Mouse (Mus musculus): Measurements from ENCODE around the gene Rxrb. TPM values are rescaled to one million over a fixed set of nuclear protein-coding genes. Genes with fewer than 3 reads are reported as not detected.

The Rxrb gene
- total RNA-seq, 2 experiments from 2014 or later = 77.8 to 79.2 TPM

DNA sequence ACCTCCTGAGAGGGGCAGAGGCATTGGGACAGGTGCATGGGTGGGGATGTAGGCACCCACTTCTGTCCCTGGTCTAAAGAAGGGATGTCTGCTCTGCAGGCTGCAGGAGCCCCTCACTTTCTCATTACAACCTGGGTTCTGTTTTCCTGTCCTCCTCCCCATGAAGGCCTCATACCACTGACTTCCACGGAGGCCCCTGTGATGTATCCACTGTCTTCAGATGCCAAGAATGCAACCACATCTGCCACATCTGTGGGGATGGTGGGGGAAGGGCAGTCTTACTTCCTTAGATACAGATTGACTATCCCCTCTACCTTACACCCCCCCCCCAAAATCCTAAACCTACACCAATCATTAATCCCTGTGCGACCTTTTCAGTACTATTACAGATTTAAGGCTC lies 5.4 kb upstream of the Rxrb start:
- no peak for DNase-seq

DNA sequence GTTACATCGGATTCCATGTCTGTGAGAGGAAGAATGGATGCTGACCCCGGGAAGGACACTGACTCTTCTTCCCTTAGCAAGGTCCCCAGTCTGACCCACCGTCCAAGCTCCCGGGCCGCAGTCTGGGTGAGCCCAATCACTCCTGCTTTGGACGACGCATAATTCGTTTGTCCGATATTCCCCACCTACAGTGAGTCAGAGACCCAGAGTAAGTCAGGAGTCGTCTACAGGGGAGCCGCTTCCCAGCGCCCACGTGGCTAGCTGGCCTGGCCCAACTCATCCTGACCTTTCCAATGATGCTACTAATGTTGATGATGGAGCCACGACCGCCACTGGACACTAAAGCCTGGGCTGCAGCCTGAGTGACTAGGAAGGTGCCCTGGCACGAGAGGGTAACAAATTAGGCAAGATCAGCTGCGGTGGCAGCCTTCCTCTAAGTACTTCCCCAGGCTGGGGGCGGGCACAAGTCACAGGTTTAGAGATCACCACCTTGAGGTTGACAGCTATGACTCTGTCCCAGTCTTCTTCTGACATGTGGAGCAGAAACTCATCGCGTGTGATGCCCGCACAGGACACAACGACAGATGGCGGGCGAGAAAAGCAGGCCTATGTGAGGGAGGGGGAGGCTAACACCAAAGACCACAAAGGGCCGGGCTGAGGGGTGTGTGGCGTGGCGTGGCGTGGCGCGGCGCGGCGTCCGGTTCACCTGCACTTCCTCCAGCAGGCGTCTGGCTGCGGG lies 4.5 kb upstream of the Rxrb start:
- no peak for DNase-seq

DNA sequence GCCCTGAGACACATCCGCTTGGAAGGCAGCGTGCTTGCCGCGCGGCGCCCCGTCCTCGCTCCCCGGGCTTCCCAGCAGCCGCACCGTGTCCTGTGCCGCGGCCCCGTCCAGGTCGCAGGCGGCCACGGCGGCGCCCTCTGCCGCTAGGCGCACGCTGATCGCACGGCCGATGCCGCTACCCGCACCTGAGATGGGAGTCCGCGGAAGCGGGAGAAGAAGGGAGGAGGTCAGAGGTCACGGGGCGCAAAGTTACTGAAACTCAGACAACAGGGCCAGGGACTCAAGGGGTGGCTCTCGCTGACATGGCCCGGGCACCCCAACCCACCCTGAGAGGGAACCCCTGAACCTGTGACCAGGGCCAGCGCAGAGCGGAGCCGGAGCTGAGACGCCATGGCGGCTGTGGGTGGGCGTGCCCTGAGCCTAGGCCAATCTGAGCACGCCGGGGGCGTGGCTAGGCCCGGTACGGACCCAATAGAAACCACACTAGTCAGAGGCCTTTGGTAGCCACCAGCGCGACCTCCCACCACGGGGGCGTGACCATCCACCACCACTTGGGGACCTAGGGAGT lies 3.9 kb upstream of the Rxrb start, which contains the start of gene H2-Ke6:
Gene H2-Ke6, minus strand, starts transcription at position 405 of the 568 bp plus-strand sequence.
- DNase-seq = peak; percentile 92

- no peak for DNase-seq
Observed at GRCm38 (mm10) chr17:34028501-34029149, 3.0 kb upstream of the Rxrb start.

DNA sequence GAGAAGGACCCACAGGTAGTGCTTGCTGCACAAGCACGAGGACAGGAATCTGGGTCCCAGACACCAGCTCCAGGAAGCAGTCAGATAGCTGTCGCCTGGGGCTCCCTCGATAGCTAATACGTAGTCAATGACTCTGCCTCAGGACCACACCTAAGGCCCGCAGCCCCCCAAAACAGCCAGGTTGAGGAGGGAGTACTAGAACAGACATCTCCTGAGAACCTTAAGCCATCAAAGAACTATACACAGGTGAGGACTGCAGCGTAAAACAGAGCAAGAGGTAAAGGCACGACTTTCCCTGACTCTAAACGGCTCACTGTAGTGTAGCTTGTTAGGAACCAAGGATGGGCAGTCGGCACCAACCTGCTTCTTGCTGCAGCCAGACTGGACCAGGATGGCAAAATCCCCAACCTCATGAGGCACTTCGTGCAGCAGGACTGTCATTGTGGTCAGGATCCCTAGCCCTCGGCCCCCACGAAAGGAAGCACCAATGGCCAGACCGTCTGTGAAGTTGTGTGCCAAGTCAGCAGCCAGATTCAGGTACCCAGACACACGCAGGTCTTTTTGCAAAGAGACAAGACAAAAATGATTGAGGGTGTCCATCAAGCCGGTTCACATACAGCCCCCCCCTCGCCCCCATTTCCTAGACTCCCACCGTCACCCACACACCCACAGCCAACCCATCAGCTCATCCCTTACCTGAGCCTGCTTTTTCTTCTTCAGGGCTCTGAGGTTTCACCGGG lies 2.3 kb upstream of the Rxrb start:
- no peak for DNase-seq

GRCm38 (mm10) chr17:34029890-34030595 lies 1.6 kb upstream of the Rxrb start:
- no peak for DNase-seq

DNA sequence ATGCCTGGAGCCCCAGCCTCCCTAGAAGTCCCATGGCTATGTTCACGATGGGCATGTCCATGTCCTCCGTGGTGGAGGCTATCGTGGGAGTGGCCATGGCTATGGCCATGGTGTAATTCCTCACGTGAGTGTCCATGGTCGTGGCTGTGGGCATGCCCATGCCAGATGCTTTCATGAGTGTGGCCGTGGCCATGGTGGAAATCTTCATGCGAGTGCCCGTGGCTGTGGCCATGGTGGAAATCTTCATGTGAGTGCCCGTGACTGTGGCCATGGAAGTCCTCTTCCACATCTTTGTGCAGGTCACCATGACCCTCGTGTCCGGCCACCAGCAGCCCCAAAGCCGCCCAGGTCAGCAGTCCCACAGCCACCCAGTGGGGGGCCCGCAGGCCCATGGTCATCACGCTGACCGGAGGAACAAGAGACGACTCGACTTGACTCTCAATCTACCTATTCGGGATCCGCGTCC lies 718 bp upstream of the Rxrb start:
- DNase-seq = no peak

- DNase-seq = peak in 1 of 2 experiments; percentile 74
Observed at GRCm38 (mm10) chr17:34032174-34032632, 591 bp downstream of the Rxrb start.

DNA sequence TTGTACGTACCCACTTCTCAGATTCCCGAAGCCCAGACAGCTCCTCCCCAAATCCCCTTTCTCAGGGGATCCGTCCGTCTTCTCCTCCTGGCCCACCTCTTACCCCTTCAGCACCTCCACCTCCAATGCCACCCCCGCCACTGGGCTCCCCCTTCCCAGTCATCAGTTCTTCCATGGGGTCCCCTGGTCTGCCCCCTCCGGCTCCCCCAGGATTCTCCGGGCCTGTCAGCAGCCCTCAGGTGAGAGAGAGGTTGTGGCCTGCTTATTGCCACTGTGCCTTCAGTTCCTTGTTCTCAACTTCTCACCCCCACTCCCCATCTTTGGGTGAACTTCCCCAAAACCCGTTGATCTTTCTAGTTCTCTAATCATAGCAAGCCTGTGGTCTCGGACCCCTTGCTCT lies 1.2 kb downstream of the Rxrb start:
- DNase-seq = no peak

DNA sequence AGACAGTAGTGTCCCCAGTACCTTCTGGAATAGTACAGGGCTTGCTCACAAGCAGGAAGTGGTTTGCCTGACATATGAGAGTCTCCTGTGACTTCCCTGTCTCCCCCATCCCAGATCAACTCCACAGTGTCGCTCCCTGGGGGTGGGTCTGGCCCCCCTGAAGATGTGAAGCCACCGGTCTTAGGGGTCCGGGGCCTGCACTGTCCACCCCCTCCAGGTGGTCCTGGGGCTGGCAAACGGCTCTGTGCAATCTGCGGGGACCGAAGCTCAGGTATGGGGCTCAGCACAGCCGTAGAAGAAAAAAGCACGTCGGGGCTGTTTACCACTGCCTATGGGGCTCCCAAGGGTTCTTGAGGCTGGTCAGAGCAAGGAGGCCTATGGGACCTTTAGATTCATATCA lies 1.8 kb downstream of the Rxrb start:
- no peak for DNase-seq

DNA sequence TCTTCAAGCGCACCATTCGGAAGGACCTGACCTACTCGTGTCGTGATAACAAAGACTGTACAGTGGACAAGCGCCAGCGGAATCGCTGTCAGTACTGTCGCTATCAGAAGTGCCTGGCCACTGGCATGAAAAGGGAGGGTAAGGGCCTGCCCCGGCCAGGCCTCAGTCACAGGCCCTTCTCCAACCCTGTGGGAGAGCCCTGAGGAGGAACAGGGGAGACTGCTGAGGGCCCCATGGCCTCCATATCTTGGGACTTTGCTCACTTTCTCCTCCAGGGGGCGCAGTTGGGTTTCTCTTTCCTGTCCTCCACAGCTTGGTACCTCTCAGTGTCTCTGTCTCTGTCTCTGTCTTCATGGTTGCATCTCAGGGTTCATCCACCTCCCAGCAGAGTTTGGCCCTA lies 2.5 kb downstream of the Rxrb start:
- DNase-seq = no peak

DNA sequence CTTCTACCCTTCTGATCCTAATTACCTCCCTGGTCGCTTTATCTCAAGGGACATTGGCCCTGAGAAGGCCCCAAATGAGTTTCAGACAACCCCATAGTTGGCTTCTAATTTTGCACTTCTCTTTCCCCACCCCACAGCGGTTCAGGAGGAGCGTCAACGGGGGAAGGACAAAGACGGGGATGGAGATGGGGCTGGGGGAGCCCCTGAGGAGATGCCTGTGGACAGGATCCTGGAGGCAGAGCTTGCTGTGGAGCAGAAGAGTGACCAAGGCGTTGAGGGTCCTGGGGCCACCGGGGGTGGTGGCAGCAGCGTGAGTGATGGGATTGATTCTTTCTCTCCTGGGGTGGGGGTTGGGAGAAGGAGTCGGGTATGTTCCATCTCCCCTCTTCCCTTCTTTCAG lies 3.9 kb downstream of the Rxrb start:
- no peak for DNase-seq

GRCm38 (mm10) chr17:34036647-34037046 lies 5.0 kb downstream of the Rxrb start:
- DNase-seq = no peak

- no peak for DNase-seq
Observed at GRCm38 (mm10) chr17:34037241-34037640, 5.6 kb downstream of the Rxrb start.

GRCm38 (mm10) chr17:34038440-34038839 lies 6.8 kb downstream of the Rxrb start:
- peak in 1 of 2 experiments; percentile 78 for DNase-seq

GRCm38 (mm10) chr17:34038878-34039561 lies 7.4 kb downstream of the Rxrb start, which contains the start of gene Col11a2:
Gene Col11a2, plus strand, starts transcription at chr17:34039437.
- DNase-seq = no peak

DNA sequence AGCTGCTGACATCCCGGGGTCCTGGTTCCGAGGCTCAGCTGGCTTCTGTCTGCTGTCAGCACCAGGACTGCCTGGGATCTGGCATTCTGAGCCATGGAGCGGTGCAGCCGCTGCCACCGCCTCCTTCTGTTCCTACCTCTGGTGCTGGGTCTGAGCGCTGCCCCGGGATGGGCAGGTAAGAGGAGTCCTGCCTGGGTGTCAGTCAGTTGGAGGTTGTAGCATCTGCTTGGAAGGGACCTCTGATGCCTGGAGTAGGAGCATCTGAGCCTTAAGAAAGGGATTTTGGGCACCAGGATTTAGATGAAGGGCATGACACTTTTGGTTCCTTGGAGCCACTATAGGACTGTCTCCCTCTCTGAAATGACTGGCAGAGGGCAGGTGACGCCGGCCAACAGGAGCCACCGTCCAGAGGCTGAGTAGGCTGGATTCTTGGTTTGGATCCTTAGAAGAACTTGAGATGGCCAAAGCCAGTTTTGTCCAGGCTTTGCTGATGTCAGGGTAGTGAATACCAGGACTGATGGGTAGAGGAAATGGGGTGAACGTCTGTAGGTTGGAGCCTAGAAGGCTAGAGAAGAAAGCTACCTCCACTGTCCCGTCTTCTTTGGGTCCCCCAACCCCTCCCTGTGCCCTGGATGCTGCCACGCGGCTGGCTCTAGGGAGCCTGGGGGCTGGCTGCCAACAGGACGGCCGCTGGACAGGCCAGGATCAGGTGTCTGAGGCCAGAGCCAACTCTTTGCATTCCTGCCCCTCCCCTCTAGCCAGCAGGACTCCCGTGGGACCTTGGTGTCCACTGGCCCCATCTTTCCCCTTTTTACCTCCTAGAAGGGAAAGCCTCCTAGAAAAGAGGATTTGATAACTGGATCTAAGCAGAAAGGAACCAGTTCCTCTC lies 8.2 kb downstream of the Rxrb start:
- DNase-seq = no peak

- no peak for DNase-seq
Observed at GRCm38 (mm10) chr17:34045941-34046340, 14.3 kb downstream of the Rxrb start.

GRCm38 (mm10) chr17:34047404-34048050 lies 15.9 kb downstream of the Rxrb start:
- DNase-seq = no peak

- DNase-seq = no peak
Observed at GRCm38 (mm10) chr17:34057224-34057623, 25.6 kb downstream of the Rxrb start.
